Mouse (Mus musculus): ENCODE data around the gene Cpm.

Cpm gene

GRCm38 (mm10) chr10:117697561-117698115 is 68.3 kb downstream of the Cpm start:
- DNase-seq (ENCODE audit: low read depth, low spot score), result no peak

- DNase-seq (ENCODE audit: low read depth, low spot score), result no peak
Measured at GRCm38 (mm10) chr10:117698313-117699138, 69.2 kb downstream of the Cpm start.

GRCm38 (mm10) chr10:117699914-117700313 is 70.6 kb downstream of the Cpm start:
- peak; percentile 96 for DNase-seq (ENCODE audit: low read depth, low spot score)

- DNase-seq (ENCODE audit: low read depth, low spot score), result peak; percentile 95
Measured at GRCm38 (mm10) chr10:117700450-117700849, 71.2 kb downstream of the Cpm start.

GRCm38 (mm10) chr10:117701034-117701829 is 71.9 kb downstream of the Cpm start:
- DNase-seq (ENCODE audit: low read depth, low spot score), result peak; percentile 96

- peak; percentile 96 for DNase-seq (ENCODE audit: low read depth, low spot score)
Measured at GRCm38 (mm10) chr10:117702024-117702833, 72.9 kb downstream of the Cpm start.

- no peak for DNase-seq (ENCODE audit: low read depth, low spot score)
Measured at GRCm38 (mm10) chr10:117703506-117703905, 74.2 kb downstream of the Cpm start.

- peak; percentile 96 for DNase-seq (ENCODE audit: low read depth, low spot score)
Measured at GRCm38 (mm10) chr10:117704314-117704963, 75.1 kb downstream of the Cpm start.

- DNase-seq (ENCODE audit: low read depth, low spot score), result peak; percentile 95
Measured at GRCm38 (mm10) chr10:117704964-117705335, 75.7 kb downstream of the Cpm start.

GRCm38 (mm10) chr10:117705806-117706205 is 76.5 kb downstream of the Cpm start:
- DNase-seq (ENCODE audit: low read depth, low spot score), result no peak

GRCm38 (mm10) chr10:117706440-117706839 is 77.1 kb downstream of the Cpm start:
- no peak for DNase-seq (ENCODE audit: low read depth, low spot score)

- peak; percentile 95 for DNase-seq (ENCODE audit: low read depth, low spot score)
Measured at GRCm38 (mm10) chr10:117707114-117707838, 78.0 kb downstream of the Cpm start.

GRCm38 (mm10) chr10:117708376-117708775 is 79.1 kb downstream of the Cpm start:
- DNase-seq (ENCODE audit: low read depth, low spot score), result no peak

- no peak for DNase-seq (ENCODE audit: low read depth, low spot score)
Measured at GRCm38 (mm10) chr10:117708856-117709255, 79.6 kb downstream of the Cpm start.

GRCm38 (mm10) chr10:117709326-117709830 is 80.1 kb downstream of the Cpm start:
- DNase-seq (ENCODE audit: low read depth, low spot score), result no peak

GRCm38 (mm10) chr10:117709930-117710603 is 80.8 kb downstream of the Cpm start:
- no peak for DNase-seq (ENCODE audit: low read depth, low spot score)

- DNase-seq (ENCODE audit: low read depth, low spot score), result no peak
Measured at GRCm38 (mm10) chr10:117710604-117711141, 81.4 kb downstream of the Cpm start, which contains the start of gene Mdm2. TSS of gene Mdm2 (minus strand) at chr10:117710758.

GRCm38 (mm10) chr10:117711408-117711807 is 82.1 kb downstream of the Cpm start:
- DNase-seq (ENCODE audit: low read depth, low spot score), result no peak

GRCm38 (mm10) chr10:117712191-117712754 is 83.0 kb downstream of the Cpm start:
- DNase-seq (ENCODE audit: low read depth, low spot score), result no peak
